11 mouse cellular contexts compared by ENCODE assay signal in genomic region chr11:115734041-115734686, GRCm38 (mm10). TPM values are rescaled to one million over a fixed set of nuclear protein-coding genes. Genes with fewer than 3 reads are reported as not detected.
DNase-seq lines count a peak whose midpoint lies in the region; ATAC-seq and TF ChIP-seq lines count a peak whose summit lies in the region.
"Had no signal": no experiment of that assay in that cellular context is flagged by ENCODE, and none has a peak within 500 bp of the region (broad histone marks: within the 10 kb centered on the region; RNA-seq: fewer than 3 reads in every experiment).

No protein-coding gene starts in this region.

- no peak for DNase-seq in heart, adult 11 months
- peak; percentile 17 for DNase-seq in midbrain, postnatal 0 days (ENCODE audit: low spot score)
- DNase-seq in intestine, embryonic 14.5 days (ENCODE audit: low spot score), result no peak
- DNase-seq in spleen, postnatal 36 days (ENCODE audit: low spot score in 2 of 2), result no peak
- DNase-seq in thymus, postnatal 36 days, result no peak

- H3K9me3 ChIP-seq in heart, embryonic 11.5 days (replicated peaks; ENCODE audit: control insufficient read depth, low read length), result no peaks in the 10 kb centered on the region
- H3K9me3 ChIP-seq in midbrain, postnatal 0 days (ENCODE audit: low read length), result no peaks in the 10 kb centered on the region
- no peaks in the 10 kb centered on the region for H3K9me3 ChIP-seq in midbrain, embryonic 16.5 days (replicated peaks; ENCODE audit: control insufficient read depth, low read length, poor library complexity, severe bottlenecking)
- H3K9me3 ChIP-seq in intestine, embryonic 14.5 days (ENCODE audit: control insufficient read depth, low read length), result no peaks in the 10 kb centered on the region
- H3K9me3 ChIP-seq: lung, embryonic 15.5 days; stomach, embryonic 15.5 days had no signal

- TF ChIP-seq POLR2A in small intestine, adult 2 months (IDR thresholded peaks at IDR 0.05; ENCODE audit: low read depth, low read length), result 0 out of 2 replicates have a peak, but pooled peaks have one; percentile 38

- no peak overlapping the region for H3K4me3 ChIP-seq in heart, embryonic 11.5 days (ENCODE audit: low read depth, low read length)
- no peak overlapping the region for H3K4me3 ChIP-seq in midbrain, postnatal 0 days (ENCODE audit: low read depth, low read length)
- no peak overlapping the region for H3K4me3 ChIP-seq in midbrain, embryonic 16.5 days (ENCODE audit: low read depth, low read length)
- H3K4me3 ChIP-seq in intestine, embryonic 14.5 days (ENCODE audit: low read depth, low read length), result no peak overlapping the region
- no peak overlapping the region for H3K4me3 ChIP-seq in small intestine, adult 2 months (ENCODE audit: low read depth, low read length)
- H3K4me3 ChIP-seq: lung, embryonic 15.5 days; stomach, embryonic 15.5 days had no signal

- H3K4me1 ChIP-seq in heart, embryonic 11.5 days (ENCODE audit: control insufficient read depth, insufficient read depth, low read length), result peaks cover 19% of the 10 kb centered on the region
- H3K4me1 ChIP-seq in midbrain, postnatal 0 days (ENCODE audit: insufficient read depth, low read length), result no peaks in the 10 kb centered on the region
- no peaks in the 10 kb centered on the region for H3K4me1 ChIP-seq in midbrain, embryonic 16.5 days (ENCODE audit: control insufficient read depth, insufficient read depth, low read length)
- H3K4me1 ChIP-seq in intestine, embryonic 14.5 days (replicated peaks; ENCODE audit: control insufficient read depth, insufficient read depth, low read length), result peaks cover 4% of the 10 kb centered on the region
- peaks cover 21% of the 10 kb centered on the region for H3K4me1 ChIP-seq in small intestine, adult 2 months (ENCODE audit: control insufficient read depth, insufficient read depth, insufficient read length, low read length)
- H3K4me1 ChIP-seq: stomach, embryonic 15.5 days had no signal

- 49% methylated on average over 11 of the region's 11 CpGs for WGBS in heart, embryonic 11.5 days (ENCODE audit: insufficient replicate concordance)
- WGBS in midbrain, postnatal 0 days, result 55% methylated on average over 11 of the region's 11 CpGs
- WGBS in midbrain, embryonic 16.5 days, result 49% methylated on average over 11 of the region's 11 CpGs
- WGBS in intestine, embryonic 14.5 days, result 58% methylated on average over 11 of the region's 11 CpGs
- WGBS in small intestine, adult 2 months, result 29% methylated on average over 11 of the region's 11 CpGs

- H3K4me2 ChIP-seq in heart, embryonic 11.5 days, result no peak overlapping the region
- no peak overlapping the region for H3K4me2 ChIP-seq in midbrain, postnatal 0 days (ENCODE audit: low read depth, low read length, poor library complexity, severe bottlenecking)
- no peak overlapping the region for H3K4me2 ChIP-seq in midbrain, embryonic 16.5 days (ENCODE audit: low read length)
- H3K4me2 ChIP-seq in intestine, embryonic 14.5 days (ENCODE audit: low read length), result no peak overlapping the region
- H3K4me2 ChIP-seq: lung, embryonic 15.5 days; stomach, embryonic 15.5 days had no signal

- ATAC-seq in heart, embryonic 11.5 days (replicated peaks; ENCODE audit: insufficient number of reproducible peaks, low FRiP score, low TSS enrichment), result no peak
- ATAC-seq in midbrain, postnatal 0 days (ENCODE audit: low FRiP score), result no peak
- no peak for ATAC-seq in midbrain, embryonic 16.5 days
- 0 out of 2 replicates have a peak, but pooled peaks have one; percentile 40 for ATAC-seq in intestine, embryonic 14.5 days (replicated peaks; ENCODE audit: low FRiP score, low TSS enrichment, low read depth)

- no peak overlapping the region for H3K27ac ChIP-seq in heart, embryonic 11.5 days (ENCODE audit: low read depth, low read length)
- no peak overlapping the region for H3K27ac ChIP-seq in midbrain, postnatal 0 days (ENCODE audit: low read depth, low read length)
- no peak overlapping the region; the same call in 1 of the 2 replicates for H3K27ac ChIP-seq in midbrain, embryonic 16.5 days (ENCODE audit: low read length)
- H3K27ac ChIP-seq in intestine, embryonic 14.5 days (ENCODE audit: low read depth), result no peak overlapping the region
- H3K27ac ChIP-seq in small intestine, adult 2 months (ENCODE audit: insufficient read depth, low read depth, low read length), result peak overlapping the region; percentile 73
- H3K27ac ChIP-seq: lung, embryonic 15.5 days; stomach, embryonic 15.5 days had no signal

- H3K9ac ChIP-seq in heart, embryonic 11.5 days (ENCODE audit: low read depth, low read length), result 0 out of 2 replicates have a peak overlapping the region, but pooled peaks have one; percentile 28
- H3K9ac ChIP-seq in midbrain, postnatal 0 days (replicated peaks; ENCODE audit: low read length, poor library complexity, severe bottlenecking), result no peak overlapping the region
- no peak overlapping the region for H3K9ac ChIP-seq in midbrain, embryonic 16.5 days (ENCODE audit: low read depth, low read length)
- no peak overlapping the region for H3K9ac ChIP-seq in intestine, embryonic 14.5 days (ENCODE audit: low read length)
- H3K9ac ChIP-seq: lung, embryonic 15.5 days; stomach, embryonic 15.5 days had no signal

- H3K36me3 ChIP-seq in heart, embryonic 11.5 days (ENCODE audit: control insufficient read depth, insufficient read depth, low read length), result no peaks in the 10 kb centered on the region
- no peaks in the 10 kb centered on the region for H3K36me3 ChIP-seq in midbrain, postnatal 0 days (ENCODE audit: insufficient read depth, low read length)
- no peaks in the 10 kb centered on the region for H3K36me3 ChIP-seq in midbrain, embryonic 16.5 days (ENCODE audit: control insufficient read depth, insufficient read depth, low read length)
- H3K36me3 ChIP-seq in intestine, embryonic 14.5 days (ENCODE audit: control insufficient read depth, insufficient read depth, low read length), result no peaks in the 10 kb centered on the region
- no peaks in the 10 kb centered on the region for H3K36me3 ChIP-seq in small intestine, adult 2 months (ENCODE audit: control insufficient read depth, insufficient read depth, low read length)
- H3K36me3 ChIP-seq: lung, embryonic 15.5 days; stomach, embryonic 15.5 days had no signal

- no peaks in the 10 kb centered on the region for H3K27me3 ChIP-seq in heart, embryonic 11.5 days (ENCODE audit: control insufficient read depth, insufficient read depth, low read length)
- no peaks in the 10 kb centered on the region for H3K27me3 ChIP-seq in midbrain, postnatal 0 days (ENCODE audit: insufficient read depth, low read length)
- no peaks in the 10 kb centered on the region for H3K27me3 ChIP-seq in midbrain, embryonic 16.5 days (ENCODE audit: control insufficient read depth, insufficient read depth, low read depth, low read length)
- H3K27me3 ChIP-seq in intestine, embryonic 14.5 days (replicated peaks; ENCODE audit: control insufficient read depth, insufficient read depth, low read length), result no peaks in the 10 kb centered on the region
- H3K27me3 ChIP-seq in small intestine, adult 2 months (ENCODE audit: control insufficient read depth, insufficient read depth, low read length), result no peaks in the 10 kb centered on the region
- H3K27me3 ChIP-seq: CH12.LX; lung, embryonic 15.5 days; stomach, embryonic 15.5 days had no signal

- no peak for TF ChIP-seq CTCF in midbrain, postnatal 0 days (IDR thresholded peaks at IDR 0.05)
- no peak for TF ChIP-seq CTCF in small intestine, adult 2 months (IDR thresholded peaks at IDR 0.05; ENCODE audit: extremely low read depth, insufficient read length, insufficient replicate concordance, low read depth, low read length)

RNA-seq across cellular contexts. Expression of gene Grb2, which starts 25.8 kb away (rescaled TPM):
- 42.7 and 56.3 TPM in 2 replicates for polyA plus RNA-seq in heart, embryonic 11.5 days (2014; fragmentation: Nextera tagmentation; extraction: Ambion mirVana)
- total RNA-seq in midbrain, postnatal 0 days (2014; rRNA removed), result 85.8 and 87.0 TPM in 2 replicates
- 153 and 158 TPM in 2 replicates for polyA plus RNA-seq in midbrain, postnatal 0 days (2015; fragmentation: Nextera tagmentation; extraction: Ambion mirVana)
- 177 and 196 TPM in 2 replicates for polyA plus RNA-seq in midbrain, embryonic 16.5 days (2015; fragmentation: Nextera tagmentation; extraction: Ambion mirVana)
- polyA plus RNA-seq in intestine, embryonic 14.5 days (2014; fragmentation: Nextera tagmentation; extraction: Ambion mirVana), result 39.4 and 52.3 TPM in 2 replicates
- polyA plus RNA-seq in small intestine, adult 2 months (2012; rRNA removed), result 13.0 and 34.8 TPM in 2 replicates

RNA-seq across cellular contexts. Expression of gene Tmem94, which starts 31.1 kb away (rescaled TPM):
- 22.9 and 25.1 TPM in 2 replicates for polyA plus RNA-seq in heart, embryonic 11.5 days (2014; fragmentation: Nextera tagmentation; extraction: Ambion mirVana)
- total RNA-seq in midbrain, postnatal 0 days (2014; rRNA removed), result 26.5 and 32.7 TPM in 2 replicates
- polyA plus RNA-seq in midbrain, postnatal 0 days (2015; fragmentation: Nextera tagmentation; extraction: Ambion mirVana), result 14.6 and 15.9 TPM in 2 replicates
- 25.1 and 25.6 TPM in 2 replicates for polyA plus RNA-seq in midbrain, embryonic 16.5 days (2015; fragmentation: Nextera tagmentation; extraction: Ambion mirVana)
- polyA plus RNA-seq in intestine, embryonic 14.5 days (2014; fragmentation: Nextera tagmentation; extraction: Ambion mirVana), result 14.6 and 15.7 TPM in 2 replicates
- polyA plus RNA-seq in small intestine, adult 2 months (2012; rRNA removed), result 48.2 and 132 TPM in 2 replicates
